Mouse (Mus musculus) embryo, embryonic 11.5 days (tissue): Measurements from ENCODE around the gene Pef1.

ENCODE experiments used
- DNase-seq: peaks from one replicate; pipeline ENCODE4 v3.0.0-alpha.2; 2012; ENCODE audit warnings: low read depth, low spot score

Gene Pef1

GRCm38 (mm10) chr4:130174335-130175031 is 72.1 kb downstream of the Pef1 start:
- DNase-seq, result no peak

GRCm38 (mm10) chr4:130175072-130175711 is 72.8 kb downstream of the Pef1 start, which contains the start of gene Tinagl1:
Gene Tinagl1, minus strand, starts transcription at chr4:130175122.
- DNase-seq, result no peak

GRCm38 (mm10) chr4:130176156-130176720 is 73.9 kb downstream of the Pef1 start:
- no peak for DNase-seq

GRCm38 (mm10) chr4:130177087-130177486 is 74.7 kb downstream of the Pef1 start:
- DNase-seq, result no peak

GRCm38 (mm10) chr4:130177536-130177935 is 75.2 kb downstream of the Pef1 start:
- no peak for DNase-seq
